Mouse (Mus musculus) brain, embryonic 14.5 days (tissue): ENCODE data around the gene Carmil1.

Experiments used
- CTCF ChIP-seq: fragments of 200-500 bp; IDR thresholded peaks from 2 replicates; pipeline ENCODE4 v1.5.1; 2012; ENCODE audit warnings: inconsistent platforms, mild to moderate bottlenecking, moderate library complexity, borderline replicate concordance; ENCODE audit not compliant: insufficient read depth, insufficient read length; ENCODE audit errors: extremely low read depth
- POLR2A ChIP-seq: fragments of 200-500 bp; IDR thresholded peaks from 2 replicates; pipeline ENCODE4 v1.6.1; 2012; ENCODE audit warnings: mild to moderate bottlenecking, inconsistent platforms, borderline replicate concordance; ENCODE audit not compliant: poor library complexity, insufficient read depth, insufficient read length, severe bottlenecking; ENCODE audit errors: extremely low read depth

DNA sequence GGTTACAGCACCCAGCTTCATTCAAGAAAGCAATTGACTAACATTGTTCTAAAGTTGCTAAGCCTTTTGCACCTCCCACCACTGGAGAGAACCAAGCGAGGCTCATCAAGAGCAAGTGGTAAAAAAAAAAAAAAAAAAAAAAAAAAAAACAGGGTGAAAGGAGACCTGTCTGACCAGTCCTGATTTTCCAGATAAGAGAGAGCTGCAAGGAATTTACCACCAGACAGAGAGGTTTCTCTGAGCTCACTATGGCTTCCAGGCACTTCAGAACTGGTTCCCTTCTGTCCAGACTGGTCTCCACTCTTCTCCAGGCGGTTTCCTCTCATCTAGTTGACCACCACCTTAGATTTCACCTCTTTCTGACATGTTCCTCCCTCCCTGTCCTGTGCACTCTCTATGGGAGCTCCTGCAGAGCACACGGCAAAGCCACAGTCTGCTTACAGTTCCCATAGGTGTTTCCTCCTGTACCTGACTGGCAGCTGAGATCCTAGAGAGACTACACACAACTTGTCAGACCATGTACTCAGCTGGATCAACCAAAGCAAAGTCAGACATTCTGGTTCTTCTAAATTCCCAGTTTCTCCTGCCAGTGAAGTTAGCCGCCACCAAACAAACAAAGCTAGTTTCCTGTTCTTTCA, 7.7 kb downstream of the Carmil1 start:
- no peak for TF ChIP-seq POLR2A
- TF ChIP-seq CTCF: no peak
